Mouse (Mus musculus) CH12F3 (cell line): ENCODE measurements around the gene Mgat4a.
"Not testable (repeated sequence)": the region's sequence is repeated elsewhere in the genome, so short reads cannot be mapped to it uniquely, and the experiment has no call there.

Source experiments
- in situ Hi-C: fragments of 300-500 bp; cut with MboI; formaldehyde crosslinking; loops from 2 replicates; pipeline ENCODE4 v1.14.3; 2020; ENCODE audit warnings: low sequenced_read_pairs

Gene Mgat4a

GRCm38 (mm10) chr1:37532533-37532840, 8.3 kb downstream of the Mgat4a start:
- in situ Hi-C loops: no loop called here

GRCm38 (mm10) chr1:37531654-37532532, 8.9 kb downstream of the Mgat4a start:
- in situ Hi-C loops: no loop called here

GRCm38 (mm10) chr1:37530061-37530460, 10.8 kb downstream of the Mgat4a start:
- in situ Hi-C loops: no loop called here

GRCm38 (mm10) chr1:37526257-37526656, 14.6 kb downstream of the Mgat4a start:
- in situ Hi-C loops: no loop called here

- in situ Hi-C loops: no loop called here
Measured at GRCm38 (mm10) chr1:37524669-37525068, 16.1 kb downstream of the Mgat4a start.

- in situ Hi-C loops: not testable (repeated sequence)
Measured at GRCm38 (mm10) chr1:37524122-37524521, 16.7 kb downstream of the Mgat4a start.

GRCm38 (mm10) chr1:37523548-37523947, 17.3 kb downstream of the Mgat4a start:
- in situ Hi-C loops: not testable (repeated sequence)

GRCm38 (mm10) chr1:37522101-37522500, 18.7 kb downstream of the Mgat4a start:
- in situ Hi-C loops: no loop called here

GRCm38 (mm10) chr1:37518791-37519190, 22.0 kb downstream of the Mgat4a start:
- in situ Hi-C loops: no loop called here

- in situ Hi-C loops: no loop called here
Measured at GRCm38 (mm10) chr1:37518124-37518720, 22.6 kb downstream of the Mgat4a start.

- in situ Hi-C loops: no loop called here
Measured at GRCm38 (mm10) chr1:37512961-37513431, 27.8 kb downstream of the Mgat4a start.

GRCm38 (mm10) chr1:37512109-37512640, 28.6 kb downstream of the Mgat4a start:
- in situ Hi-C loops: no loop called here

- in situ Hi-C loops: no loop called here
Measured at GRCm38 (mm10) chr1:37510193-37510592, 30.6 kb downstream of the Mgat4a start.

- in situ Hi-C loops: no loop called here
Measured at GRCm38 (mm10) chr1:37509437-37509836, 31.4 kb downstream of the Mgat4a start.

- in situ Hi-C loops: no loop called here
Measured at GRCm38 (mm10) chr1:37505348-37505730, 35.5 kb downstream of the Mgat4a start.

- in situ Hi-C loops: no loop called here
Measured at GRCm38 (mm10) chr1:37504716-37505347, 36.0 kb downstream of the Mgat4a start.

GRCm38 (mm10) chr1:37503656-37504055, 37.2 kb downstream of the Mgat4a start:
- in situ Hi-C loops: no loop called here

- in situ Hi-C loops: no loop called here
Measured at GRCm38 (mm10) chr1:37502354-37502753, 38.5 kb downstream of the Mgat4a start.

- in situ Hi-C loops: no loop called here
Measured at GRCm38 (mm10) chr1:37500723-37501122, 40.1 kb downstream of the Mgat4a start.

- in situ Hi-C loops: not testable (repeated sequence)
Measured at GRCm38 (mm10) chr1:37499395-37499794, 41.4 kb downstream of the Mgat4a start.

- in situ Hi-C loops: no loop called here
Measured at GRCm38 (mm10) chr1:37498911-37499310, 41.9 kb downstream of the Mgat4a start.
